Mouse (Mus musculus): Measurements from ENCODE around the gene Cybb. TPM values are rescaled to one million over a fixed set of nuclear protein-coding genes. Genes with fewer than 3 reads are reported as not detected.

Cybb gene
- polyA plus RNA-seq (2015; fragmentation: Illumina TruSeq; extraction: RNeasy Lipid Tissue Mini Kit (QIAGEN cat#74804); ENCODE audit: insufficient read depth, low replicate concordance), result 192 TPM

GRCm38 (mm10) chrX:9487671-9488070 lies at the start of gene Cybb:
TSS of gene Cybb (minus strand) at chrX:9487771.

Other genes with a start within 250 kb of the Cybb start
- not detected for gene Gm14862, start 230.9 kb downstream of the Cybb start, polyA plus RNA-seq (2015; fragmentation: Illumina TruSeq; extraction: RNeasy Lipid Tissue Mini Kit (QIAGEN cat#74804); ENCODE audit: insufficient read depth, low replicate concordance)
- 4.0 TPM for gene Xk, start 215.0 kb downstream of the Cybb start, polyA plus RNA-seq (2015; fragmentation: Illumina TruSeq; extraction: RNeasy Lipid Tissue Mini Kit (QIAGEN cat#74804); ENCODE audit: insufficient read depth, low replicate concordance)
- 0.59 TPM for gene H2al1m, start 204.0 kb downstream of the Cybb start, polyA plus RNA-seq (2015; fragmentation: Illumina TruSeq; extraction: RNeasy Lipid Tissue Mini Kit (QIAGEN cat#74804); ENCODE audit: insufficient read depth, low replicate concordance)
- not detected for gene H2al1k, start 137.1 kb downstream of the Cybb start, polyA plus RNA-seq (2015; fragmentation: Illumina TruSeq; extraction: RNeasy Lipid Tissue Mini Kit (QIAGEN cat#74804); ENCODE audit: insufficient read depth, low replicate concordance)
- gene H2al1o, start 84.6 kb upstream of the Cybb start, polyA plus RNA-seq (2015; fragmentation: Illumina TruSeq; extraction: RNeasy Lipid Tissue Mini Kit (QIAGEN cat#74804); ENCODE audit: insufficient read depth, low replicate concordance), result not detected
- gene Dynlt3, start 175.2 kb upstream of the Cybb start, polyA plus RNA-seq (2015; fragmentation: Illumina TruSeq; extraction: RNeasy Lipid Tissue Mini Kit (QIAGEN cat#74804); ENCODE audit: insufficient read depth, low replicate concordance), result 84.2 TPM

All from spleen, adult 10 weeks (tissue).